Mouse (Mus musculus): ENCODE measurements around the gene Hist1h2aa.

Hist1h2aa gene

GRCm38 (mm10) chr13:23940291-23940690 is 6.0 kb downstream of the Hist1h2aa start:
- no peak for ATAC-seq (ENCODE audit: insufficient number of reproducible peaks, low FRiP score, low TSS enrichment)

- no peak for ATAC-seq (ENCODE audit: insufficient number of reproducible peaks, low FRiP score, low TSS enrichment)
Measured at GRCm38 (mm10) chr13:23942861-23943260, 8.6 kb downstream of the Hist1h2aa start.

DNA sequence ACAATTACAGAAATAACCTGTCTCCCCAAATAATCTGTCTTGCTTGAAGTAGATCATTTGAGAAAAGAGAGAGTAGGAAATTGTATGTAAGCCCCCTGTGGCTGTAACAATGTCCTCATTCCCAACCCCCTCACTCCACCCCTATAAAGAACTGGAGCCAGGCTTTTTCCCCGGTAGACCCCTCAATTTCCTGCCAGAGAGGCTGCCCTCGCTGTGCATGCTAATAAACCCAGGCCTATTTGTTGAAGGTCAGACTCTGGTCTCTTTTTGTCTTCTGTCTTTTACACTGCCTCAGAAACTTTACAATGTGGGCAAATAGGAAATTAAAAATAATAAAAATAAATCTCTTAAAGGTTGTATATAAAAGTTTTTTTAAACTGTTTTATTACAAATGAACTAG is 12.0 kb downstream of the Hist1h2aa start:
- no peak for ATAC-seq (ENCODE audit: insufficient number of reproducible peaks, low FRiP score, low TSS enrichment)

- no peak for ATAC-seq (ENCODE audit: insufficient number of reproducible peaks, low FRiP score, low TSS enrichment)
Measured at GRCm38 (mm10) chr13:23949484-23950246, 15.4 kb downstream of the Hist1h2aa start.

GRCm38 (mm10) chr13:23950928-23951327 is 16.7 kb downstream of the Hist1h2aa start:
- ATAC-seq (ENCODE audit: insufficient number of reproducible peaks, low FRiP score, low TSS enrichment), result no peak

- no peak for ATAC-seq (ENCODE audit: insufficient number of reproducible peaks, low FRiP score, low TSS enrichment)
Measured at GRCm38 (mm10) chr13:23959776-23960175, 25.5 kb downstream of the Hist1h2aa start.

GRCm38 (mm10) chr13:23964909-23965308 is 30.6 kb downstream of the Hist1h2aa start:
- ATAC-seq (ENCODE audit: insufficient number of reproducible peaks, low FRiP score, low TSS enrichment), result no peak

- no peak for ATAC-seq (ENCODE audit: insufficient number of reproducible peaks, low FRiP score, low TSS enrichment)
Measured at GRCm38 (mm10) chr13:23971870-23972269, 37.6 kb downstream of the Hist1h2aa start.

GRCm38 (mm10) chr13:23972271-23972670 is 38.0 kb downstream of the Hist1h2aa start:
- ATAC-seq (ENCODE audit: insufficient number of reproducible peaks, low FRiP score, low TSS enrichment), result no peak

All from cerebellum, adult (tissue).